Mouse (Mus musculus): Measurements from ENCODE around the gene Hrasls. TPM values are rescaled to one million over a fixed set of nuclear protein-coding genes. Genes with fewer than 3 reads are reported as not detected.

The Hrasls gene
- 10 to 100 TPM; 10.0 to 11.3 TPM for total RNA-seq (2021)

DNA sequence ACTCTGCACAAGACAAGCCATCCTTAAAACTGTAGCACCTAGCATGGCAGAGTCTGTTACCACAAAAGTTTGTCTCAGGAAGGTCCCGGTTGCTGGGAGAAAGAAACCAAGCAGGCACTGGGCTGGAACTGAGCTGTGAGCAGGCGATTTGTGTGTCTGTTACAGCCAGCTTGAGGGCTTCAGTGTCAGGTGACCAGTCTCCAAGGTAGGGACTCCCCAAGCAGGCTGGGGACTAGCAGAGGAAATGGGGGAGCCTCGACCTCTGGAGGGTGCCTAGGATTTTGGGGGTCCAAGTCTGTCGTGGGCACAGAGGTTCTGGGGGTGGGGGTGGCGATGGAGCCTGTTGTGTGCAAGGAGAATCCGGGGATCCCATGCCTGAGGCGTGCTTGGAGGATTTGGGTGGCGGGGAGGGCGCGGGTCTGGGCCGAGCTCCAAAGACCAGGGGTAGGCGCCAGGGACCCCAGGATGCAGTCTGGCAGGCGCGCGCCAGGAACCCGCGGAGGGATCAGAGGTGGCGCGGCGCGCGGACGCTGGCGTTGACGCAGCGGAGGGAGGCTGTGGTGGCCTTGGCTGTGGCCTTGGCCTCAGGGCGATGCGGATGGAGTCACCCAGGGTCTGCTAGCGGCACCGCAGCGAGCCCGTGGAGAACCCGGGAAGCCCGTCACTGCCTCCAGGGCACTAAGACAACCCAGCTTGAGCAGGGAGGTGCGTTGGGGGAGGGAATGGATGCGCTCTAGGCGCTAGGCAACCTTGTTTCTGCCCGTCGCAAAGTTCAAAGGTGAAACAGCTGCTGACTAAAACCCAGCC is at the start of gene Hrasls:
Gene Hrasls (plus strand): TSS at position 91 of the 807 bp plus-strand sequence.
- peak; percentile 34 to 37 for DNase-seq

DNA sequence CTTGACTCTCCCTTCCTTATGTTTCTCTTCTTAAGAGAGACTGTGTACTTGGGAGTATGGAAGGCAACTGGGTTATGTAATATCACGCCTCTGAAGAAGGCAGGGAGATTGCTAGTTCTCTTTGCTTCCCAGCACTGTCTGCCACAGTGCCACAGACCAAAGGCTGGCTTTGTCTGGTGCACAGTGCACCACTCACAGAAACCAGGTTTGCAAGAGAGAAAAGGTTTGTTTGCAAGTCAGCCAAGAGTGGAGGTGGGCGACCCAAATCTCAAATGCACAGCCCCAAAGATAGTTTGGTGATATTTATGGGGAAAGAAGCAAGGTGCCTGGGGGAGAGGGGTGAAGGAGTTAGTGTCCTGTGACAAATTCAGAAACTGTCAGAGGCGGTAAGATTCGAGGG is 47.2 kb upstream of the Hrasls start:
- DNase-seq, result no peak

DNA sequence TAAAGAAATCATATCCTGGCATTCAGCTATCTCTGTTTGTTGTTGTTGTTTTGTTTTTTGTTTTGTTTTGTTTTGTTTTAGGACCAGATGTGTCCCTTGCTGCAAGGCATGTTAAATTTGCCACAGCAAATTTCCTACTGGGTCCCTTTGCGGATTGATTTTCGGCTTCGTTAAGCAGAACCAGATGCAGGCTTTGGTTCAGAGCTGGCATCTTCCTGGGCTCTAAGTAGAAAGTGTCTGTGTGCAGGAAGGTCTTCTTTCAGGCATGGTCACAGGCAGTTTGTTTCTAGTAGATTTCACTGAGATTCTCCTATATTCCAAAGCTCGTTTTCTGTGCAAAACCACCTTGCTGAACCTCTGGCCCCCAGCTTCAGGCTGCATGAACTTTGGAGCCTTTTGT is 42.4 kb upstream of the Hrasls start:
- DNase-seq, result no peak

GRCm38 (mm10) chr16:29171741-29172140 is 37.8 kb upstream of the Hrasls start:
- DNase-seq, result no peak

DNA sequence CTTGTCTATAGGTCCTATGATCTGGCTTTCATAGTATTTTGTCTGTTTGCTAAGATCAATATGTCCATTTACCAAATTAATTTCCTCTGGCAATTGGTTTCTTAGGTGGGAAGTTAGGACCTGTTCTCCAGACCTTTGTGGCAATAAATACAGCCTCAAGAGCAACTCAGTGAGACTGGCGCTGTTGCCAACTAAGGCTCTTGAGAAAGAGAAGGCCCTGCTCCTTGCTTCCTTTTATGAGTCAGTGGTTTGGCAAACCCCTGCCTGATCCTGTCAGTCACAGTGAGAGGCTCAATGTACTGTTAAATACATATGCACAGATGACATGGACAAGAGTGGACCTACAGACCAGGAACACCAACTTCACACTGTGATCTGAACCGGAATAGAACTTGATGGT is 36.3 kb upstream of the Hrasls start:
- DNase-seq, result no peak

- no peak for DNase-seq
These were observed 34.6 kb upstream of the Hrasls start for GRCm38 (mm10) chr16:29174831-29175350.

DNA sequence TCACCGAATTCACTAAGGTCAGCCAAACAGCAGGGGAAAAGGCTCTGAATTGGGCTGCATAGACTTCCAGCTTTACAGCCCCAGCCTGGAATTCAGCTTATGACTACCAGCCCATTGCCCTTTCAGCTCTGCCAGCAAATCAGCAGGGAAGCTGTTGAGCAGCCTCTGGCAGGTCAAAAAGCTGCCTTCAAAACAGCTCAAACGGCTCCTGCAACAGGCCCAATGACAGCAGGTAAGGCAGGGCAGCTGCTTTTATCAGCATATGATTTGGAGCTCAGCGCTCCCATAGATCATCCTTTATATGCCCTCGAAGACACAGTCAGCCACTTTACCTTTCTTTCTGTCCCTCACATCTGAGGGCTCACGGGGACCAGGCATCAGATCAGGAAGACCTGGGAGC is 16.6 kb upstream of the Hrasls start:
- DNase-seq, result no peak

DNA sequence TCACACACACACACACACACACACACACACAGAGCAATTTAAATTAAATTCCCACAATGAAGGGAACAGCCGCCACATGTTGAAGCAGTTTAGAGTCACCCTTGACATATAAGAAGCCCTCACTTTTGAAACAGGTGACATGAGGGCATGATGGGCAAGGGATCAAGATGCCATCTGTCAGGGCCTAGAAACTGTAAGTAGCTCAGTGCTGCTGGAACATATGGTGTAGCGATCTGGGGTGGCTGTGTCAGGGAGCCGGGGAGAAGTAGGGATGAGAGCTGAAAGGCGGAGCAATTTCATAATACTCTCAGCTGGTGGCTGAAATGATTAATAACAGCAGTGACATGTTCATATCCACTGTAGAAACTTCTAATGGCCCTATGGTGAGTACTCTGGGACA is 15.5 kb upstream of the Hrasls start:
- no peak for DNase-seq

DNA sequence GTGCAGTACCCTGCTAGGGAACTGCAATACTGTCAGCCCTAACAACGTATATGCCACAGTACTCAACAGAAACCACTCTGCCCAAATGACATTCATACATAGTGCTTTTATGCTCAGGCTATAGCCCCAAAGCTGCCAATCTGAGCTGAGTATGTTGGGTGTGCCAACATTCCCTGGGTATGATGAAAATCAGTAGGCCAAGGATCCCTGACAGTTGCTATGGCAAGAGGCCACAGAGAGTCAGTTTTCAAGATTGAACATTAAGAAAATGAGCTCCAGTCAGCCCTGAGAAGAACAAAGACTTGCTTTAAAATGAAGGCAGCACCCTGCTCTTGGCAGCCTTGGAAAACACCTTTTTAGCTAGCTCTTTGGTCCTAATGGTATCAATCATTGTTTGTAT is 14.3 kb upstream of the Hrasls start:
- no peak for DNase-seq

DNA sequence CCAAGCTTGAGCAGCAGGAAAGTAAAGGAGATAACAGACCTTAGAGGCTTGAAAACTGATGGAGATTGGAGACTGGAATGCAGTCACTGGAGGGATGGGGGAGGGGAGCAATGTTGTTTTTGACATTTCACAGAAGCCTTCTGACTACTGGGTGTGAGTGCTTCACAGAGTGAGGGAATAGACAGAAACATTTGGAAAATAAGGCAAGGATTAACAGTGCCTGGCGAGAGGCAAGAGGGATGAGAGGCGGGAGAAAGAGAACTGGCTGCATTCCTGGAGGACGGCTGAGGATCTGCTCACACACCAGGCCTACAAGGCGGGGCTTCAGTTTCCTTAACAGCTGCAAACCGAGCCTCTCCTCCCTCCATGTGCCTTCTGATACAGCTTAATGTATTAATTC is 11.0 kb upstream of the Hrasls start:
- DNase-seq, result peak; percentile 31

DNA sequence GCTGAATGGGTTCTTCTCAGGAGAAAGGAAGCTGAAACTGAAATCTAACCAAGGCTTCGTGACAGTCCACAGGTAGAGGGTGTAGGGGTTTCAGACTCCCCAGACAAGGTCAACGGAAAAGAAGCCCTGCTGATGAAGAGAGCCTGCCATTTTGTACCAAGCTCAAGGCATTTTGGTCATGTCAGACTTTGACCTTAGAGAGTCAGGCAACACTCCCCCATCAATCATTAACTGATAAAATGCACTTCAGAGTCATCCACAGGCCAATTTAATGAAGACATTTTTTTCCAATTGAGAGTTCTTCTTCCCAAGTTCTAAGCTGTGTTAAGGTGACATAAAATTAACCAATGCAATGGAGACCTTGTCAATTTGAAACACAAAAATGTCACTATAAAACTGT is 8.3 kb upstream of the Hrasls start:
- no peak for DNase-seq

- peak; percentile 53 to 61 for DNase-seq
These were observed 4.6 kb upstream of the Hrasls start for GRCm38 (mm10) chr16:29204875-29205274.

DNA sequence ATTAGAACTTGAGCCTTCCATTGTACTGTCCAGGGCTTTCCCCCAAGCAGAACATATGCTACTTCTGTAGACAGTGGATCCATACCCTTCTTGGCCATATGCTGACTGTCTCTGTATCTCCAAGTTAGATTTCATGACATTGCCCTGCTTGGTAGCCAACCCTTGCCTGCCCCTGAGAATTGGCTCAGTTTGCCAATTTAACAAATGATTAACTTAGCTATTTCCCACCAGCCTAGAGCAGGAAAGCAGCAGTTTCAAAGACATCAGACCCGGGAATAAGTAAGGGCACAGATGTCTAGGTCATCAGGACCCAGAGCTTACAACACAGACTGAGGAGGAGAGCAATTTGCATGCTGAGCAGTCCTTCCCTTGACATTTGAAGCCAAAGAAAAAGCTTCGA is 3.9 kb upstream of the Hrasls start:
- DNase-seq, result no peak

DNA sequence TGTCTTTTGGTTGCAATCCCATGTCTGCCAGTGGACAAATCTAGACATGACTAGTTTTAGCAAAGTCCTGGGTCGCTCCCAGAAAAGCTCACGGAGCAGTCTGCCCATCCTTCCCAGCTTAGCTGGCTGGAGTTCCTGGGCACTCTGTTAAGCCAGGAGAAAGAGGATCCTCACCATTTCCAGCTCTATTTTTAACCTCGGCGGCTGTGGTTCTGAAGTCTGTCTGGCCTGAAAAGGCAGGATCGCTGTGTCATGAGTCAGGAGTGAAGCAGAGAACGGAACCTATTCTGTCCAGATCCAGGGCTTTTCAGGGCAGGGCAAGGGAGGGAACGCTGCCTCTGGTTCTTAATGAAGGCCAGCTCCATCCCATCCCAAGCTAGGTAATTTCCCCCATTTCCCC is 654 bp upstream of the Hrasls start:
- DNase-seq, result no peak

GRCm38 (mm10) chr16:29216395-29217295 is 7.2 kb downstream of the Hrasls start:
- peak; percentile 20 to 35 for DNase-seq

- no peak for DNase-seq
These were observed 26.5 kb downstream of the Hrasls start for GRCm38 (mm10) chr16:29235951-29236350.

GRCm38 (mm10) chr16:29254325-29254724 is 44.8 kb downstream of the Hrasls start:
- DNase-seq, result no peak

Other genes with a start within 250 kb of the Hrasls start
- gene Atp13a5, start 169.0 kb downstream of the Hrasls start, total RNA-seq (2021), result 10 to 100 TPM; 10.1 to 10.5 TPM